Comparison of ENCODE assay signal across 18 mouse cellular contexts in the genomic region with DNA sequence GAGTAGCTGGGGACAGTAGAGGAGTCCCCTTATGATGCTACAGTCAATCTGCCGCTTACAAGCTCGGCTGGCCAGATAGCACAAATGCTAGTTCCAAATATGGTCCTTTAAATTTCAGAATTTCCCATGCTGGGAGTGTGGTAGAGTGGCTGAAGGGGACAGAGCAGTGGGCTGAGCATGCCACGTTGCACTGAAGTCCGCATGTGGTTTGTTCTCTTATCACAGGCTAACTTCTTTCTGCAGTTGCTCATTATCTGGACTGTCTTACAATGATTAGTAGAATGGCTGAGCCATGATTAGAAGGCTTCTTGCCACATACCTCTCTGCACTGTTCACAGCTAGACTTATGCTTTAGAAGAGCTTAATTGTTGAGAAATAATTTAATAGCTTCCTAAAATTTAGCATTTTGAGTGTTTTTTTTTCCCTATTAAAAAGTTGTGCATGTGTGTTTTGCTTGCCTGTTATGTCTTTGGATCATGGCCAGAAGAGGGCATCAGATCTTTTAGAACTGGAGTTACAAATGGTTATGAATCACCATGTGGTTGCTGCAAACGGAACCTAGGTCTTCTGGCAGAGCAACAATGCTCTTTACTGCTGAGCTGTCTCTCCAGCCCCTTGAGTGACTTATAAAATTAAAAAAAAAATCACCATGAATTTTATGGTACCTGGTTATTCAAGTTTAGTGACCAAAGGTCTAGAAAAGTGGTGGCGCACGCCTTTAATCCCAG. TPM values are rescaled to one million over a fixed set of nuclear protein-coding genes. Genes with fewer than 3 reads are reported as not detected.
DNase-seq lines count a peak whose midpoint lies in the region; ATAC-seq and TF ChIP-seq lines count a peak whose summit lies in the region.
"Had no signal": no experiment of that assay in that cellular context is flagged by ENCODE, and none has a peak within 500 bp of the region (broad histone marks: within the 10 kb centered on the region; RNA-seq: fewer than 3 reads in every experiment).

No protein-coding gene starts in this region.

- peak overlapping the region; percentile 30; the same call in 1 of the 2 replicates for H3K27ac ChIP-seq in heart, postnatal 0 days (ENCODE audit: low read depth)
- H3K27ac ChIP-seq: embryonic facial prominence, embryonic 12.5 days; forebrain, embryonic 13.5 days; hindbrain, embryonic 12.5 days; left cerebral cortex, adult 2 months; limb, embryonic 12.5 days; midbrain, embryonic 13.5 days had no signal

- H3K9me3 ChIP-seq in heart, postnatal 0 days (replicated peaks; ENCODE audit: control insufficient read depth, low read length), result no peaks in the 10 kb centered on the region
- H3K9me3 ChIP-seq: embryonic facial prominence, embryonic 12.5 days; hindbrain, embryonic 12.5 days; limb, embryonic 12.5 days; midbrain, embryonic 13.5 days had no signal

- peaks cover 10% of the 10 kb centered on the region for H3K4me1 ChIP-seq in heart, postnatal 0 days (ENCODE audit: control insufficient read depth, insufficient read depth)
- H3K4me1 ChIP-seq: embryonic facial prominence, embryonic 12.5 days; forebrain, embryonic 13.5 days; hindbrain, embryonic 12.5 days; limb, embryonic 12.5 days; midbrain, embryonic 13.5 days had no signal

- no peak for TF ChIP-seq EP300 in heart, postnatal 0 days (IDR thresholded peaks at IDR 0.05; ENCODE audit: low read depth)

- H3K27me3 ChIP-seq in heart, postnatal 0 days (ENCODE audit: control insufficient read depth, insufficient read depth, low read length), result no peaks in the 10 kb centered on the region
- H3K27me3 ChIP-seq: embryonic facial prominence, embryonic 12.5 days; forebrain, embryonic 13.5 days; hindbrain, embryonic 12.5 days; limb, embryonic 12.5 days; midbrain, embryonic 13.5 days had no signal

- TF ChIP-seq CTCF in heart, postnatal 0 days (IDR thresholded peaks at IDR 0.05; ENCODE audit: low read depth), result no peak

- no peak overlapping the region for H3K4me2 ChIP-seq in heart, postnatal 0 days (ENCODE audit: low read depth, low read length)
- H3K4me2 ChIP-seq: embryonic facial prominence, embryonic 12.5 days; forebrain, embryonic 13.5 days; hindbrain, embryonic 12.5 days; limb, embryonic 12.5 days; midbrain, embryonic 13.5 days had no signal

- ATAC-seq in heart, postnatal 0 days (ENCODE audit: insufficient read depth, low read depth), result 0 out of 2 replicates have a peak, but pooled peaks have one; percentile 27
- peak; percentile 98 for ATAC-seq in megakaryocyte progenitor cell, adult 5-6 weeks (replicated peaks; ENCODE audit: poor library complexity)
- ATAC-seq: forebrain, embryonic 13.5 days; lung, postnatal 0 days; midbrain, embryonic 13.5 days had no signal

- peaks cover 7% of the 10 kb centered on the region; the same call in 1 of the 2 replicates for H3K36me3 ChIP-seq in heart, postnatal 0 days (replicated peaks; ENCODE audit: control insufficient read depth, insufficient read depth, low read length)
- H3K36me3 ChIP-seq: embryonic facial prominence, embryonic 12.5 days; hindbrain, embryonic 12.5 days; limb, embryonic 12.5 days; midbrain, embryonic 13.5 days had no signal

- no peak overlapping the region for H3K4me3 ChIP-seq in heart, postnatal 0 days (ENCODE audit: low read depth, low read length)
- H3K4me3 ChIP-seq: embryonic facial prominence, embryonic 12.5 days; forebrain, embryonic 13.5 days; hindbrain, embryonic 12.5 days; left cerebral cortex, adult 2 months; limb, embryonic 12.5 days; midbrain, embryonic 13.5 days had no signal

- DNase-seq in heart, postnatal 0 days (ENCODE audit: low spot score), result no peak
- DNase-seq in heart, adult 18-20 months, result no peak
- DNase-seq in c-Kit-positive CD71-positive TER-119-negative erythroid progenitor cells, embryonic 14.5 days (ENCODE audit: low read depth), result peak; percentile 62
- DNase-seq in liver, result peak; percentile 38
- no peak for DNase-seq in right cerebral cortex, adult 18-20 months
- DNase-seq in adrenal gland, postnatal 10 days, result no peak
- DNase-seq: adrenal gland, adult 8-10 months; cerebellum, postnatal 36 days; kidney, adult 11 months; right cerebral cortex, postnatal 25 days had no signal

- 53% methylated on average over 7 of the region's 7 CpGs for WGBS in heart, postnatal 0 days

- H3K9ac ChIP-seq in heart, postnatal 0 days (replicated peaks; ENCODE audit: low read depth, low read length), result no peak overlapping the region
- H3K9ac ChIP-seq: embryonic facial prominence, embryonic 12.5 days; forebrain, embryonic 13.5 days; hindbrain, embryonic 12.5 days; limb, embryonic 12.5 days; midbrain, embryonic 13.5 days had no signal

RNA-seq across cellular contexts. Expression of gene Plcb4, which starts 42.0 kb away (rescaled TPM):
- 30.6 and 57.0 TPM in 2 replicates for total RNA-seq in heart, postnatal 0 days (2014; rRNA removed; ENCODE audit: low replicate concordance)
- 30.6 and 34.7 TPM in 2 replicates for polyA plus RNA-seq in heart, postnatal 0 days (2015; fragmentation: Nextera tagmentation; extraction: Ambion mirVana)
- 10 to 100 TPM; 49.1 to 58.5 TPM for total RNA-seq in heart, adult 18-20 months (2021)
- total RNA-seq in megakaryocyte progenitor cell, adult 5-6 weeks (2015), result 25.0 and 29.9 TPM in 2 replicates
- total RNA-seq in megakaryocyte progenitor cell, adult 5-6 weeks (2017), result 17.7 and 24.5 TPM in 2 replicates
- 10 to 100 TPM; 39.1 to 51.1 TPM for total RNA-seq in adrenal gland, postnatal 10 days (2021)

Comparison
In these comparisons a context has a peak if more than half of its experiments do, and no peak if none do; other contexts are left out.
1. DNase-seq: peak in c-Kit-positive CD71-positive TER-119-negative erythroid progenitor cells, embryonic 14.5 days (single experiment) and liver (single experiment); none in heart, postnatal 0 days (single experiment), heart, adult 18-20 months (0 of 2), right cerebral cortex, adult 18-20 months (single experiment) and adrenal gland, postnatal 10 days (single experiment).